Mouse (Mus musculus) spleen, adult 12 weeks (tissue): ENCODE data around the gene Stat5b.

Source experiments
- DNase-seq: peaks from one replicate; pipeline ENCODE4 v3.0.0; 2022; ENCODE audit warnings: low spot score

Stat5b gene

DNA sequence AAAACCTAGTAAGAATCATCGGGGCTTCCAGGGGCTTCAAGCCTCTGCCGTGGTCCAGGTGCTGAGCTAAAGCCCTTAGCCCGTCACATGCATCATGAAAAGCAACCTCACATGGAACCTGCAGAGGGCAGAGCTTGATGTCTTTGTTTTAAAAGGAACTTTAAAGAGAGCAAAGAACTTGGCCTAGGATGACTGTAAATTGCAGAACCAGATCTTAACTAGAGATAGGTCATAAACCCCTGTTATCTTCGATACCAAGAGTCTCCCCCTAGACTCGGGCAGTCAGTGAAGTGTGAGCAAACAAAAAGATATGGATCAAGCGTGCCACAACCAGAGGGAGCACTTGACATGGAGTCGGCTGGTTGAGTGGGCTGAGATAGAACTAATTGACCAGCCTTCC, 15.1 kb upstream of the Stat5b start:
- DNase-seq, result no peak

GRCm38 (mm10) chr11:100863141-100863540, 12.6 kb upstream of the Stat5b start:
- DNase-seq, result no peak

GRCm38 (mm10) chr11:100861836-100862235, 11.3 kb upstream of the Stat5b start:
- no peak for DNase-seq

- DNase-seq, result no peak
Observed at GRCm38 (mm10) chr11:100861335-100861734, 10.8 kb upstream of the Stat5b start.

- DNase-seq, result peak; percentile 73
Observed at GRCm38 (mm10) chr11:100860198-100861048, 9.9 kb upstream of the Stat5b start.

DNA sequence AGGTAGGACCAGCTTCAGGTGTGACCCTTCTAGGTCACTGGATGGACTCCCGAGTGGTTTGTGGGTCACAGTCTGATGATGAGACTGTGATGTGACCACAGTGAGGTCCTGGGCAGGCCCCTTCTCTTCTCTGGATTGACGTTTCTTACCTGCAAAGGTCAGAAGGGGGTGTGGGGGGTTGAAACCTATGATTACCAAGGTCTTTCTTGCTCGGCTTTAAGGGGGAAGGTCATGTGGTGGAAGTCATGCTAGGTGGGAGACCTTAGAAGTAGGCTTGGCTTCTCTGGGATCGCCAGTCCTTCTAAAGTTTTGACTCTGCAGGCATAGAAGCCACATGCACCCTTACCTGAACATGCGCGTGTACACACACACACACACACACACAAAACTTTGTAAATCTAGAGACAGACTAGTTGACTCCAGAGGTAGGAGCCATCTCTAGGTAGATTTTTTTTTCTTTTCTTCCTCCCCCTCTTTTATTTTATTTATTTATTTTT, 9.1 kb upstream of the Stat5b start:
- no peak for DNase-seq

DNA sequence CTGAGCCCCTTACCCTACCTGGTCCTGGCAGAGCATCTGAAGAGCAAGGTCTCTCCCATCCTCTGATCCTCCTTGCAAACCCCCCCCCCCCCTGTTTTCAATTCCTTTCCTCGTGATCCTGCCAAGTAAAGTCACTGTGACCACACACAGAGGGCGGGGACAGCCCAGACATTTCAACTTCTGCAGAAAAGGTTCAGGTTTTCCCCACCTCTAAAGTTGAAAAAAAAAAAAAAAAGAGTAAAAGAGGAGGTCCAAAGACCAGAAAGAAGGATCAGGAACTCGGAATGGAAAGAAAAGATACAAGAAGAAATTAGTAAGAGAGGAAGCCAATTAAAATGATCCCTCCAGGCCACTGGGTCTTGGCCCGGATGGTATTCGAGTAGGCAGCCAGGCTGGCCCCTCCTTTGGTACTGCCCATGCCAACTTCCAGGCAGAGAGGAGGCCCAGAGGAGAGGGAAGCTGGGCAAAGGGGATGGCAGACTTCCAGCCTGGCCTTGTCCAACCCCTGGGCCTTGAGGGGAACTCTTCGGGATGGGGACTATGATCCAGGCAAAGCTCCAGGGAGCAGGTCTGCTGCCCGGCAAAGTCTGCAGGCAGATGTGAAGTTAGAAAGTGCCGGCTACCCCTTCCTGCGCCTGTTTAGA, 8.5 kb upstream of the Stat5b start, which contains the start of gene Stat5a:
Gene Stat5a, plus strand, starts transcription at position 417 of the 644 bp plus-strand sequence.
- DNase-seq, result no peak

- no peak for DNase-seq
Observed at GRCm38 (mm10) chr11:100857960-100858359, 7.4 kb upstream of the Stat5b start.

- no peak for DNase-seq
Observed at GRCm38 (mm10) chr11:100855178-100855577, 4.7 kb upstream of the Stat5b start.

DNA sequence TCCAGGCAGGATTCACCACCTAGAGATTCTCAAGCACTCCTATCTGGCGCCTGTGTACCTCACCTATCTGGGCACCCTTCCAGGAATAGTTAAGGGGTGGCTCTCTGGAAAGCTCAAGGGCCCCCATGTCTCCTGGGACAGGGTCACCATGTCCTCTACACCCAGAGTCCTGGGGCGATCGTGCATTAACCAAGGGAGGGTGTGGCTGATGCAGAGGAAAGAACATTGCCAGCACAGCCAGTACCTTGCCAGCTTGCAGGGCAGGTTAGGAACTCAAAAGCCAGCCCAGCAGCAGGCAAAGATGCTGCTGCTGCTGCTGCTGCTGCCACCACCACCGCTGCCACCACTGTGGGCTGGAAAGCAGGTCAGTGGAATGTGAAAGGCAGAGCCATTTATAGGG, 3.7 kb upstream of the Stat5b start:
- no peak for DNase-seq

- DNase-seq, result no peak
Observed at GRCm38 (mm10) chr11:100853018-100853417, 2.5 kb upstream of the Stat5b start.

- DNase-seq, result no peak
Observed at GRCm38 (mm10) chr11:100852088-100852487, 1.6 kb upstream of the Stat5b start.

- no peak for DNase-seq
Observed at GRCm38 (mm10) chr11:100850778-100851528, 429 bp upstream of the Stat5b start.

DNA sequence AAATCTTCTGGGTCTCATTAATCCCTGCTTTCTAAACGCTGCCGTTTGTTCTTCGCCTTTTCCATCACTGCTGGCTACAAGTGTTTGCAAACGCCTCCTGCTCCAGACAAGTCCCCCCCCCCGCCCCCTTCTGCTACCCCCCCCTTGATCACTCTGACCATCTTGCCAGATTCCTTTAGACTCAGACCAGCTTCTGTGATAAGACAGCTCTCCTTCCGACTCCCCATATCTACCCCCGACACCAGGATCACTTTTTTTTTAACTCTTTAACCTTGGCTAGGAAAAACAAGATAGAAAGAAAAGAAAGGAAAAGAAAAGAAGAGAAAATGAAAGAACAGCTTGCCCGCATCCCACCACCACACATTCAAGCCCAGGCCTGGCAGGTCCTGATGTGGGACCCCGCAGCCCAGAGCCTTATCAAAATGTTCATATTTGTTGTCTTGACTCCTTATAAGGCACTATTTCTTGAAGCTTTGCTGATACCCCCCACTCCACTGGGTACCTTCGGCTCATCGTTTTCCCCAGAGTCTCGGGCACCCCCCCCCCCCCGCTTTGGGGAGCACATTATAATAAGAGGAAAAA, 977 bp downstream of the Stat5b start:
- no peak for DNase-seq

DNA sequence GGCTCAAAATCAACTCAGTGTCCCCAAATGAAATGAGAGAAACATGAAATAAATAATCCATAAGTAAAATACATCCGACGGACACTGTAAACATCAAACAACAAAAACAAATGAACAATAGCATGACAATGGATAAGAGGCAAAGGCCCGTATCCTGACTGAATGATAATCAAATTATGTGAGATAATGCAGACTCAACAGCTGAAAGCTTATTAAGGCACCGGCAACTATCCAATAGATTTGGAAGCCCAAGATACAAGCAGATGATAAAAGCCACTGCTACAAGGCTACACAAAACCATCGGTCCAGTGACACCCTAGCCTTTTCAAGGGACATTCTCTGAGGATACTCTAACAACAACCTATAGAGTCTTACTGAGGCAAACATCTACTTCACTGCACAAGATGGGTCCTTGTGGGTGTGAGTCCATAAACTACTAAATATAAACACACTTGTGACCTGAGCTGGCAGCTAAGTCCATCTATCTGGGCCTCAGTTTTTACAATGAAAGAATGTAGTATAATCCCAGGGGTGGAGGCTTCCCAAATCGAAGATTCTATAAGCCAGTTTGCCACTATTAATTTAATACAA, 1.6 kb downstream of the Stat5b start:
- no peak for DNase-seq

DNA sequence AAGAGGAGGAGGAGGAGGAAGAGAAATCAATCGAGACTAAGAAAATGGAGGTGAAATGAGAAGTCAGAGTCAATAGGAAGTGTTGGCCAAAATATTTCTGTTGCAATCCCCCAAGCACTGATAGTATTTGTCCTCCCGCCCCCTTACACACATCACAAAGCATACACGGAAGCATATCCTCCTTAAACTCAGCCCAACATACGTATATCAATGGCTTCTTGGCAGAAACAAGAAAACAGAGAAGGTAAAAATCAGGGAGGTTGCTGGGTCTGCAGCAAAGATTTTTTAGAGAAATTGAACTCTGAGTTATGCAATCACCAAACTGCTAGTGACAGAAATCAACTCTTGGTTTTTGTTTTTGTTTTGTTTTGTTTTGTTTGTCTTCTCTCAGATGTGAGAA, 2.4 kb downstream of the Stat5b start:
- no peak for DNase-seq

DNA sequence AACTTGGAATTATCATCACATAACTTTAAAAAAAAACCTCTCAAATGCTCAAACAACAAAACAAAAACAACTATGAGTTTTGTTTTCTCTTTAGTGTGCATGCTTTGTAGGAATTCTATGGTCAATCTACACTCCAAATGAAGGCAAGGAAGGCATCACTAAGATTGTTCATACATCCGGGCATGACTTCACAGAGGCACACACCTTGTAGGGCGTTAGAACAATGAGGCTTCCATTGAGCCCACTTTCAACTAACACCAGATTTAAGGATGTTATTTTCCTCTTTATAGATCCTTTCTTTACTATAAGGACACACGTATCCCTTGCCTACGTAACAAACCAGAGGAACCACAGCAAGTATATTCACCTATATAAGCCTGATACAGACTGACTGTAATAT, 3.0 kb downstream of the Stat5b start:
- DNase-seq, result no peak

- DNase-seq, result no peak
Observed at GRCm38 (mm10) chr11:100845793-100846192, 4.7 kb downstream of the Stat5b start.

GRCm38 (mm10) chr11:100844121-100844520, 6.4 kb downstream of the Stat5b start:
- no peak for DNase-seq

GRCm38 (mm10) chr11:100843070-100843669, 7.4 kb downstream of the Stat5b start:
- DNase-seq, result no peak

DNA sequence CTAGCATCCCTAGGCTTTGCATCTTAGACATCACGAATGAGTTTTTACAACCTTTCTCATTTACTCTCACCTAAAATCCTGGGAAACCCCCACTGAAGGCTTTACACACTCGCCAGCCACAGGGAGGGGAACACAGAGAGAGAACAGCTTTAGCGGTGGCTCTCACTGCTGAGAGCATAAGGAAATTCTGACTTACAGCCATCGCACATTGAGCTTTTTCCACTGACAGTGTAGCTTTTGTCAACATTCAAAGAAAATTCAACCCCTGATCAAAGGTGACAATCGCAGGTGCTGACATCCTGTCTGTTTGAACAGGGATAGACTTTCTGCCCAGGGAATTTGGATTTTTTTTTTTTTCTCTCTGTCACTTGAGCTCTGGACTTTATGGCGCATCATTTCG, 8.5 kb downstream of the Stat5b start:
- DNase-seq, result no peak
